ENCODE assay signal across 7 mouse cellular contexts in the genomic region with DNA sequence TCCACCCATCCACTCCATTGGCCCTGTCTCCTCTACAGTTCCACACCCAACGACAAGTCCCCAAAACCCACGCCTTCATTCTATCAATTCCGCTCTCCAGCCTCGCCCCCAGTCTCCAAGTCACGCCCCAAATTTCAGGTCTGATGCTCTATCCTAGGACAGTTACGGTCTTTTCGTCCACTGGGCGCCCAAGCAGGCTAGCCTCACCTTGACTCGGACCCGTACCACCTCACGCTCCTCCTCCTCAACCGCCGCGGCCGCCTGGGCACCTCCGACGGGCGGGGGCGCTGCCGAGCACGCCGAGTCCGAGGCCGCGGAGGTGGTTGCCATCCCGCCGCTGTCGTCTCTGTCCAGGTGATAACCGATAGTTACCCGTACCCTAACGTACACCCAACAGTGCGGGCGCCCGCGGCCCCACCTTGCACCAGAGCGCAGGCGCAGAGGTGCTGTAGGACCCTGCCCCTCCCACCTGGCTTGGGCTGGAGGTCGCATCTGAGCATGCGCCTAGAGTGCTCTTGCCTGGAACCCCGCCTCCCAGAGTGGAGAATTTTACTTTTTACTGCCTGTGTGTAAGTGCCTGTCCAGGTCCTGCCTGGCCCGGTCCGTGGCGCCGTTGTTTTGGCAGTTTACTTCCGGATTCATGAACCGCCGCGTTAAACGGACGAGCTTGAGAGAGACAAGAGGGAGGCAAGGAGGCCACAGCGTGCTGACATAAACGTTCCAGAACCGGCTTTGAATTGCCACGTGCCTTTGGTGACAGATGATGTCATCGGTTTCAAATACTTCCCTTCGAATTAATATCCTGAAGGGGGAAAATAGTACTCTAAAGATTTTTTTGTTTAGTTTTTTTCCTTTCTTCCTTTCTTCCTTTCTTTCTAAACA. TPM values are rescaled to one million over a fixed set of nuclear protein-coding genes. Genes with fewer than 3 reads are reported as not detected.
DNase-seq lines count a peak whose midpoint lies in the region; ATAC-seq lines count a peak whose summit lies in the region.

A gene (minus strand): TSS at position 678 of the 882 bp plus-strand sequence.

- H3K27me3 ChIP-seq in embryonic facial prominence, embryonic 11.5 days (ENCODE audit: control insufficient read depth, insufficient read depth, low read length), result no peaks in the 10 kb centered on the region
- H3K27me3 ChIP-seq in limb, embryonic 11.5 days (ENCODE audit: control insufficient read depth, insufficient read depth, low read length), result no peaks in the 10 kb centered on the region
- no peaks in the 10 kb centered on the region for H3K27me3 ChIP-seq in midbrain, embryonic 14.5 days (ENCODE audit: control insufficient read depth, insufficient read depth, low read length)

- peak; percentile 97 for ATAC-seq in embryonic facial prominence, embryonic 11.5 days (replicated peaks; ENCODE audit: insufficient number of reproducible peaks, low FRiP score, low TSS enrichment, low read depth)
- peak; percentile 87 for ATAC-seq in granulocyte monocyte progenitor cell, adult 5-6 weeks (replicated peaks; ENCODE audit: poor library complexity, severe bottlenecking)
- ATAC-seq in limb, embryonic 11.5 days (ENCODE audit: insufficient number of reproducible peaks, low FRiP score, low TSS enrichment, low read depth), result peak; percentile 96
- ATAC-seq in midbrain, embryonic 14.5 days (ENCODE audit: low FRiP score, low TSS enrichment), result peak; percentile 94

- no peak within 1 kb of the TSS for H3K27ac ChIP-seq in embryonic facial prominence, embryonic 11.5 days (replicated peaks; ENCODE audit: low read depth, low read length)
- no peak within 1 kb of the TSS for H3K27ac ChIP-seq in limb, embryonic 11.5 days (replicated peaks; ENCODE audit: low read depth, low read length)
- peak within 1 kb of the TSS; percentile 26; the same call in 1 of the 2 replicates for H3K27ac ChIP-seq in midbrain, embryonic 14.5 days (replicated peaks; ENCODE audit: low read depth, low read length)

- H3K4me2 ChIP-seq in embryonic facial prominence, embryonic 11.5 days (ENCODE audit: low read depth, low read length), result peak within 1 kb of the TSS; percentile 42
- H3K4me2 ChIP-seq in limb, embryonic 11.5 days (ENCODE audit: low read depth, severe bottlenecking), result peak within 1 kb of the TSS; percentile 38
- H3K4me2 ChIP-seq in midbrain, embryonic 14.5 days (ENCODE audit: low read length), result peak within 1 kb of the TSS; percentile 60

- H3K4me3 ChIP-seq in embryonic facial prominence, embryonic 11.5 days (ENCODE audit: low read depth, low read length), result peak within 1 kb of the TSS; percentile 48
- peak within 1 kb of the TSS; percentile 56 for H3K4me3 ChIP-seq in limb, embryonic 11.5 days (ENCODE audit: low read depth, low read length)
- H3K4me3 ChIP-seq in midbrain, embryonic 14.5 days (replicated peaks; ENCODE audit: low read depth, low read length), result peak within 1 kb of the TSS; percentile 54

- H3K4me1 ChIP-seq in embryonic facial prominence, embryonic 11.5 days (ENCODE audit: control insufficient read depth, insufficient read depth, low read length), result no peaks in the 10 kb centered on the region
- H3K4me1 ChIP-seq in limb, embryonic 11.5 days (ENCODE audit: control insufficient read depth, insufficient read depth, low read length), result no peaks in the 10 kb centered on the region
- no peaks in the 10 kb centered on the region for H3K4me1 ChIP-seq in midbrain, embryonic 14.5 days (ENCODE audit: control insufficient read depth, insufficient read depth, low read length)

- peak; percentile 90 for DNase-seq in adrenal gland, postnatal 14 days
- peak; percentile 88 for DNase-seq in embryonic facial prominence, embryonic 11.5 days (ENCODE audit: low spot score)
- DNase-seq in kidney, adult 18-20 months, result peak; percentile 89
- peak; percentile 83 for DNase-seq in limb, embryonic 11.5 days (ENCODE audit: low spot score)
- DNase-seq in midbrain, embryonic 14.5 days, result peak; percentile 93
- peak; percentile 75 to 76 for DNase-seq in spleen, adult 18-20 months

- no peaks in the 10 kb centered on the region for H3K36me3 ChIP-seq in embryonic facial prominence, embryonic 11.5 days (replicated peaks; ENCODE audit: control insufficient read depth, insufficient read depth, low read depth, low read length)
- H3K36me3 ChIP-seq in limb, embryonic 11.5 days (ENCODE audit: control insufficient read depth, insufficient read depth, low read length), result no peaks in the 10 kb centered on the region
- 0 out of 2 replicates have a peak, but pooled peaks cover 7% of the 10 kb centered on the region for H3K36me3 ChIP-seq in midbrain, embryonic 14.5 days (ENCODE audit: control insufficient read depth, insufficient read depth, low read length)

- H3K9ac ChIP-seq in embryonic facial prominence, embryonic 11.5 days (replicated peaks; ENCODE audit: low read length), result peak within 1 kb of the TSS; percentile 58
- peak within 1 kb of the TSS; percentile 32; the same call in 1 of the 2 replicates for H3K9ac ChIP-seq in limb, embryonic 11.5 days (ENCODE audit: low read length)
- peak within 1 kb of the TSS; percentile 52; the same call in 1 of the 2 replicates for H3K9ac ChIP-seq in midbrain, embryonic 14.5 days (replicated peaks; ENCODE audit: low read length)

- WGBS in embryonic facial prominence, embryonic 11.5 days, result 11% methylated on average over 53 of the region's 56 CpGs
- 12% methylated on average over 51 of the region's 56 CpGs for WGBS in limb, embryonic 11.5 days
- WGBS in midbrain, embryonic 14.5 days, result 18% methylated on average over 56 of the region's 56 CpGs

- H3K9me3 ChIP-seq in embryonic facial prominence, embryonic 11.5 days (replicated peaks; ENCODE audit: control insufficient read depth, low read length), result no peaks in the 10 kb centered on the region
- H3K9me3 ChIP-seq in limb, embryonic 11.5 days (ENCODE audit: control insufficient read depth, low read length), result no peaks in the 10 kb centered on the region
- H3K9me3 ChIP-seq in midbrain, embryonic 14.5 days (ENCODE audit: control insufficient read depth, low read length), result no peaks in the 10 kb centered on the region

RNA-seq across cellular contexts. Expression of the gene that starts here (rescaled TPM):
- total RNA-seq in adrenal gland, postnatal 14 days (2021), result 8.0 and 11.0 TPM in 2 replicates
- 11.3 and 14.1 TPM in 2 replicates for polyA plus RNA-seq in embryonic facial prominence, embryonic 11.5 days (2014; fragmentation: Nextera tagmentation; extraction: Ambion mirVana)
- 6.7 and 10.8 TPM in 2 replicates for total RNA-seq in granulocyte monocyte progenitor cell, adult 5-6 weeks (2014; fragmentation: Nextera tagmentation)
- 4.1 and 4.4 TPM in 2 replicates for total RNA-seq in granulocyte monocyte progenitor cell, adult 5-6 weeks (2017)
- polyA plus RNA-seq in limb, embryonic 11.5 days (2014; fragmentation: Nextera tagmentation; extraction: Ambion mirVana), result 15.4 and 15.5 TPM in 2 replicates
- 22.4 and 24.8 TPM in 2 replicates for polyA plus RNA-seq in midbrain, embryonic 14.5 days (2014; fragmentation: Nextera tagmentation; extraction: Ambion mirVana)
